Mouse (Mus musculus) liver, adult 2 months (tissue): ENCODE results near the gene Ackr2.

Experiments
- CTCF ChIP-seq: fragments of 200-500 bp; IDR thresholded peaks from 2 replicates; pipeline ENCODE4 v1.5.1; 2011; ENCODE audit warnings: low read depth, low read length, control low read depth
- POLR2A ChIP-seq: fragments of 200-500 bp; IDR thresholded peaks from 2 replicates; pipeline ENCODE4 v1.6.1; 2011; ENCODE audit warnings: low read length, control low read depth; ENCODE audit not compliant: insufficient read depth; ENCODE audit errors: extremely low read depth

GRCm38 (mm10) chr9:121937944-121938355 lies 39.8 kb downstream of the Ackr2 start:
- no peak for TF ChIP-seq CTCF
- TF ChIP-seq POLR2A: 0 out of 2 replicates have a peak, but pooled peaks have one; percentile 7
